Mouse (Mus musculus): ENCODE data around the gene Olfr312. TPM values are rescaled to one million over a fixed set of nuclear protein-coding genes. Genes with fewer than 3 reads are reported as not detected.
A peak's percentile ranks its signal among the peaks of the same experiment; 100 is the strongest.
"Not testable (repeated sequence)": the region's sequence is repeated elsewhere in the genome, so short reads cannot be mapped to it uniquely, and the experiment has no call there.

Gene Olfr312
- total RNA-seq (2021), result not detected

DNA sequence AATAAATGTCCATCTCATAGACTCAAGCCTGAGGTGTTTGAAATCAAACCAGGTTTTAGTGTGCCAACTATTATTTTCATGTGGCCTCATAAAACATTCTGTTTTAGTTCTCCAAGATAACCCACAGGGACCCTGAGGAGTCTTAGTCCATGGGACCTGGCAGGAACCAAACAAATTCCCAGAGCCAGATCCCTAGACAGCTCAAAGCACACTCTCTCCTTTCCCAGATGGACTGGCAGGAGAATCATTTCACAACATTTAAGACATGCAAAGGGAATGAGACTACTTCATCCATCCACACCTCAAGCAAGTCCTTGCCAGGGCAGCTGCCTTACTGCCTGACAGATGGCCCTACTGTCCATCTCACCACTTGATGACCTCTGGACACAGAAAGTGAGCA is at the start of gene Olfr312:
Gene Olfr312 (plus strand): TSS at position 301 of the 400 bp plus-strand sequence.
- DNase-seq, result not testable (repeated sequence)

DNA sequence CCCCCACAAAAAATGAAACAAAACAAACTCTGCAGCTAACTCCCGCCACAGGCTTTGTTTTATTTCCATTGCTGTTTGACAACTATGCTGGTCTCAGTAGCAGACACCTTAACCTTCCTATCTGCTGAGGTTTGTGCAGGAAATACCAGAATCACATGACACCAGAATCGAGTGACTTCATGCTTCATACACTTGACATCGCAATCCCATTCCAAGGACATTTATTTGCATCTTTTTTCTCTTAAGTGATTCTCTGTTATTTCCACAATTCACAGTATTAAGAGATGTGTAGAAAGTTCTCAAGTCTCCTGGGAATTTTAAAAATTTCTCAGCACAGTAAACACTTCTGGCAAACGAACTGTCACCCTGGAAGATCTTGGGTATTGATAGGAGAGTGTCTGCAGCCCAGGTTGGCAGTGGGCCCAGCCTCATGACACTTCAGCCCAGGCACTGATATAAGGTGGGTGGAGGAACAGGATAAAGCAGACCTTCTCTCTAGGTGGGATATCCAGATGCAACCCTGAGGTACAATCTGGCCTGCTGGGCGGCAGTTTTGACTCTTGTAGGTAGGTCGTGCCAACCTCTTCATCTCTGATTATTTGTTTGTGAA is 46.5 kb upstream of the Olfr312 start, which contains the start of gene Olfr314:
Gene Olfr314 (plus strand): TSS at position 473 of the 610 bp plus-strand sequence.
- no peak for DNase-seq

DNA sequence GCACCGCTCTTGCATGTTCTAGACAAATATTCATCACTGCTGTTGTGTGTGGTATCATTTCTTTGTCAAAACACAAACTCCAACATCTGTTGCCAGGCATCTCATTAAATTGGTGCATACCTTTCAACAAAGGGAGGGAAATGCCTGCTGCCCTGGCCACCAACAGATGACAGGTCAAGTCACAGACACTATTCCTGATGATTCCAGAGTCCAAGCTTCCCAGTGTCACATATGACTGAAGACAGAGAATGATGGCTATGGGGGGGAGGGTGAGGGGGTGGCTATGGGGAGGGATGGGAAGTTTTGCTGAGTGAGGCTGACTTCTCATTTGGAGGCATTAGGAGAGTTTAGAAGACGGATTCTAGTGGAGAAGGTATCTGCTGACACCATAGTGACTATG is 44.9 kb upstream of the Olfr312 start:
- no peak for DNase-seq

DNA sequence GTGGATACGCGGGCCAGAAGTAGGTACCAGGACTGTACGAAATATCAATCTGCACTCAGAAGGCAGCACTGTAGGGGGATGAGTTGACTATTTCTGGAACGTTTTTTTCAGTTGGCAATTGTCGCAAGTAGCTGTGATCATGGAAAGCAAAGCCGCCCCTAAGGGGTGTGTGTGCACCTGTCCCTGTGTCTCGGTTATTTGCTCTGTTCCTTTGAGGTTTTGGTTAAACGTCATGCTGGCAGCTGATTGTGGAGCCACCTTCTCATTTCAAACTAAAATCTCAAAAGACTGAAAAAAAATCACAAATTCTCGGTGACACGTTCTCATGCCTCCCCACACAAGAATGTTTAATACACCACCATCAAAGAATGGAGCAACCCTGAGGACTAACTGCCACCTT is 41.4 kb upstream of the Olfr312 start:
- DNase-seq, result no peak

DNA sequence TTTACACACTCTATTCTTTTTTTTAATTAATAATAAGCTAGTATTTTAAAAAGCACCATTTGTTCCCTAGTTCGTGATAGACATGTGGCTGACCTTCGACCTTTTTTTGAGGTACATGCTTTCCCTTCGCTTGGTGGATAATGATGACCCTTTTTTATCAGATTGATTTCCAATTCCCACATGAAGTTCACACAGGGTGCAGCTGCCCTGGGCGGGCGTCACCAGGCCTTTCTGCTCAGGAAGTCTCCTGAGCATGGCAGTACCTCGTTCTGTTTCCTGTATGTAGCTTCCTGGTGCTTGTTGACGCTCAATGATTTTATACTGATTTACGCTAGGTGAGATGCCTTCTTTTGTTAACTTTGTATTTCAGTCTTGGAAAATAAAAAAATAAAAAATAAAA is 40.7 kb upstream of the Olfr312 start:
- no peak for DNase-seq

DNA sequence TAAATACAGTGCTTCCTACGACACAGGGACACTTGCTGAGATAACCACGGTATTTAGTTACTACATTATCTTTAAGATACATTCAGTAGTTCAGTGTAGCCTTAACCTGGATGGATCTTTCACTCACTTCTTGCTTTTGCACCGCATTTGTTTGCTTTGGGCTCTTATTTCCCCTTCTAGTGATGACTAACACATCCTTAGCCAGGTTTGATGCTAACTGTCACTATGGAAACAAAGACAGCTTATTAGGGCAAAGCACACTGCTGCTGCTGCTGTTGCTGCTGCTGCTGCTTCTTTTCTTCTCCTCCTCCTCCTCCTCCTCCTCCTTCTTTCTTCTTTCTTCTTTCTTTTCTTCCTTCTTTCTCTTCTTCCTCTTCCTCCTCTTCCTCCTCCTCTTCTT is 39.5 kb upstream of the Olfr312 start:
- DNase-seq, result no peak

DNA sequence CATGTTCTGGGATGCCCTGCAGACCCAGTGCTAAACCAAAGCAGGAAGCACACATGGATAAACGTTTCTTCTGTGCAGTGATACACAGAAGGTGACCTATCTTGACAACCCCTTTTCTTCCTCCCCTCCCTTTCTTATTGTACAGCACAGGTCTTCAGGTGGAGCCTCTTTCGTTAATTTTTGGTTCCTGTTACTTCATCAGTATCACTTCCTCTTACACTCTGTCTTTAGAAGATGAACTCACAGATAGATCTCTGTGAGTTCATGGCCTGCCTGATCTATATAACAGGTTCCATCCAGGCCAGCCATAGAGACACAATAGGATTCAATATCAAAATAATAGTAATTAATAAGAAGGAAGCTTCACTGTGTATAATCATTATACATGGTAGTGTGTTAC is 39.0 kb upstream of the Olfr312 start:
- DNase-seq, result no peak

DNA sequence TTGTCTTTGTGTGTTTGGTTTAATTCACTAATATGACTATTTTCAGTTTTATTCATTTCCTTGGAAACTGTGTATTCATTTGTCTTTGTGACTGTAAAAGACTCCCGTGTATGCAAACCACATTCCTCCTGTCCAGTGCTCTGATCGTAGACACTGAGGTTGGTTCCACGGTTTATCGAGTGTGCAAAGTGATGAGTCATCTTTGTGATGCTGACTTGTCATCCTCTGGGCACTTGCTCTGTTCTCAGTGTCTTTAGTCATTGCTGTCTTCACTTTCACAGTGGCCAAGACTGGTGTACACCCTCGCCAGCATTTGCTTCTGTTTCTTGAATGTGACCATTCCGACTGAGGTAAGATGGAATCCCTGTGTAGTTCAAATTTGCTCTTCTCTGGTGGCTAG is 38.4 kb upstream of the Olfr312 start:
- DNase-seq, result no peak

DNA sequence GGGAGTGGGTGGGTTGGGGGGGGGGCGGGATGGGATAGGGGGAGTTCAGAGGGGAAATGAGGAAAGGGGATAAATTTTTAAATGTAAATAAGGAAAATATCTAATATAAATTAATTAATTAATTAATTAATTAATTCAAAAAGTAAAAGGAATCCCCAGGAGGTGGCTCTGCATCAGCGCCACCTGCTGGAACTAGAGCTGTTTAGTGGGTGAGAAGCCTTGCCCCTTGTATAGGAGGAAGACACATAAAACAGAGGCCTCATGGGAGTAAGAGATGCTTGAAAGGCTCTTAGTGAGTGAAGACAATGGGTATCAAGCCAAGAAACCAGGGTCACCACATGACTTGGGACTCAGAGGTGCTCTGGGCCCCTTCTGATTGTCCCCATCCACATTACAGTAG is 33.2 kb upstream of the Olfr312 start:
- no peak for DNase-seq

DNA sequence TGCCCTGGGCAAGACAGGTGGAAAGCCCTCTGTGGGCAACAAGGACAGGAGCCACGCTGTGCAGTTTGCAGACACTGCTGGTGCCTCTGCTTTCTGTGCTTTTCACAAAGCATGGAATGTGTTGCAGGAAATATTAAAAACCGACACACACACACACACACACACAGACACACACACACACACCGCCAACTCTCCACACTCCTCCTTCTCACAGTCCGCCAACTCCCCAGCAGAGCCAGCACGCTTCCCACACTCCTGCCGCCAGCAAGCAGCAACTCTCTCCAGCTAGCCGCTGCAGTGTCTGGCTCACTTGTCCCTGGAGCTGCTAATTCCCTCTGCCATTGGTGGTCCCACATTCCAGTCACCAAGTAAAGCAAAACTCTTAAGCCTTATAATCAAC is 32.2 kb upstream of the Olfr312 start:
- DNase-seq, result peak; percentile 9

DNA sequence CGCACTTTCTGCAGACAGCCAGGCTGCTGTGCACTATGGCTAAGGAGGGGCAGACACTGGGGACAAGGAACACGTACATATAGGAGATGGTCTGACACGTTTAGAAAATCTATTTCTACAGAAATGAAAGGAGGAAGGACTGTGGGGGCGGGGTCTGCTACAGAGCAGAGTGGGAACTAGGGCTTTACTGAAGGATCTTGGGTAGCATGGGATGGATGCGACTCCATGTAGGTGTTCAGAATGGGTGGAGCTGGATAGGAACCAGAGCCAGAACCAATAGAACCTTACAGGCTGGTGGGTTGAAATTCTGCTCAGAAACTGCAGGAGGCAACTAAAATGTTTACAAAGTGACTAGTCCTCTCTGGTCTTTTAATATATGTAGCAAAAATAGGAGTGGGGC is 29.3 kb upstream of the Olfr312 start:
- DNase-seq, result no peak

DNA sequence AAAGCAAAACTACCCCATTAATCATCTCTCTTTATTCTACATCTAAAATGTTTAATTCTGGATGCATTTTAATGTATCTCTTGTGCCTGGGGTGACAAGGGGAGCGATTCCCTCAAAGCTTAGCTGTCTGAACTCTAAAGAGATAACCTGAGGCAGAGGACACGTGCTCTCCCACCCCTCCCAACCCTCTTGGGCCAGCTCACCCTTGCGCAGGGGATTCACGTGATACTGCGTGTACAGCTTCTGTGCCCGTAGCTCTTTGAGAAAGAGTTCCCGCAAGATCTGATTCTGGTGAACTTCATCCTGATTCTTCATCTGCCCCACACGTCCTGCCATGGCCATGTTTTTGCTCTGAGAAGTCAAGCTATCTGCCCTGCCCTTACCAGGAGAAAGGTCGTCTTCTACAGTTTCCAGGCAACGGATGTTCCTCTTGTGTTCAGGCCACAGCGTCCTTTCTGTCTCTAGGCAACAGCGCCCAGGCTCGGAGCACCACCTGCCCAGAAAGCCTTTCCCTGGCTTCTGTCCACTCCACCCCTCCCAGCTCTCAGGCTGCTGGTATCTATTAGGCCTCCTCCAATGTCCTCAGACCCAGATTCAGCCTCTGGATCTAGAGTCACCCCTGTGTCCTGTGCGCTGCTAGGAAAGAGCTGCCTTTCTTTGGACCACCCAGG is 27.3 kb upstream of the Olfr312 start, which contains the start of gene Fam183b:
Gene Fam183b (minus strand): TSS at position 403 of the 671 bp plus-strand sequence.
- DNase-seq, result peak; percentile 18

DNA sequence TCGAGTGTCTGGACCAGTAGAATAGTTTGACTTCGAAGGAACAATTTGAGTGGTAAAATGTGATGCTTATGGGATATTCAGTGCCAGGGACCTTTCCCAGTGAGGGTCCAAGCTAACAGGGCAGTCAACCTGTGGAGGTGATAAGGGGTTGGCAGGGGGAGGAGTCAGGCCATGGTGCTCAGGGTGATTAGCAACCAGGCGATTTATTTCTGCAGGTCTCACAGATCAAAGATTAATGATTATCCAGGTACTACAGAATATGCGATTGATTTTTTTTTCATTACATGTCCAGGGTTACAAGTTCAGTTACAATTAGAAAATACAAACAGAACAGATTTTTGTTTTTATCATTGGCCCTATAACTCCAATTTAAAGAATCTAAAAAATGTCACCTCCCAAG is 25.2 kb upstream of the Olfr312 start:
- DNase-seq, result no peak

DNA sequence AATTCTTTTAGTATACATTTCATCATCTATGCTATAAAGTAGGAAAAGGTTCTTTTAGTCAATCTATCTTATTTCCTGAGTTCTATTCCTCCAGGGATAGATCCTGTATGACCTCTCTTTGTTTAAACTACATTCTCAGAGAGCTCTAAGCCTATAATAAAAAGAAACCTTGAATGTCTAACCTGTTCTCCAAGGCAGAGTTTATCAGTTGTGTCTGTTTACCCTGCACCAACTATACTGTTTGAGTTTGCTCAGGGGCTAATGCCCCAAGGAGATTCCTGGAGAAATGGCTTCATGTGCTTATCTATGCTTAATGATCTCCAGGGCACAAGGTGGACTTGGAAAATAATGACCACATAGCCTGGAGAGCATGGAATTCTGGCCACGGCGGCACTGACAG is 24.6 kb upstream of the Olfr312 start:
- DNase-seq, result no peak

DNA sequence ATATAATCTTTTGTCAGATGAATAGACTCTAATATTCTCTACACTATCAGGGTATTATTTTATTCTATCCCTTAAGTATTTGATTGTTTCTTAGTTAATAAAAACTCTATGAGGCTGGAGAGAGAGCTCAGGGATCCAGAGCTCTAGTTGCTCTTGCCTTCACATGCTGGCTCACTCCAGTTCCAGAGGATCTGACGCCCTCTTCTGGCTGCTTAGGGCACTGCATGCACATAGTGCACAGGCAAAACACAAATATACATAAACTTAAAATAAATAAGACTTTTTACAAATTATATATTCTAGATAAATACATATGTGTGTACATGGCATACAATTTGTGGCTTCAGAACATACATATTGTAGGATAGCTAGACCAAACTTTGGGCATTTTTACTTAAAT is 17.0 kb upstream of the Olfr312 start:
- DNase-seq, result no peak

DNA sequence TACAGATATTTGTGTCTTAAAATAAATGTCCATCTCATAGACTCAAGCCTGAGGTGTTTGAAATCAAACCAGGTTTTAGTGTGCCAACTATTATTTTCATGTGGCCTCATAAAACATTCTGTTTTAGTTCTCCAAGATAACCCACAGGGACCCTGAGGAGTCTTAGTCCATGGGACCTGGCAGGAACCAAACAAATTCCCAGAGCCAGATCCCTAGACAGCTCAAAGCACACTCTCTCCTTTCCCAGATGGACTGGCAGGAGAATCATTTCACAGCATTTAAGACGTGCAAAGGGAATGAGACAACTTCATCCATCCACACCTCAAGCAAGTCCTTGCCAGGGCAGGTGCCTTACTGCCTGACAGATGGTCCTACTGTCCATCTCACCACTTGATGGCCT is 14.3 kb upstream of the Olfr312 start, which contains the start of gene Olfr313:
Gene Olfr313 (plus strand): TSS at position 301 of the 400 bp plus-strand sequence.
- DNase-seq, result not testable (repeated sequence)

DNA sequence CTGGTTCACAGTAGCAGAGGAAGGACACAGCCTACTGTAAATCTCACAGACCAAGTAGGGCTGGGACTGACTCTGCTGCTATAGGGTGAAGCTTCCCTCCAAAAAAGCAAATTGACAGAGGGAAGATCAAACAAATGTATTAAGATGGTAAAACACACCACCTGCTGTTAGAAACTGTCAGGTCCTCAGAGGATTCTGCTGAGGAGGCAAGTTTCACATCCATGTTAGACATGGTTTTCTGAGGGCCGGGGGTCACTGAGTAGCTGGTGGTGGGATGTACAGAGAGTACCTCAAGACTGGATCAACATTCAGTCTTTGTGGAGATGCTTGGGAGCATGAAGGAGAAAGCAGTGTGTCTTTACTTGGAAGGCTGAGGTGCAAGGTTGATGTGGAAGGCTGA is 13.4 kb upstream of the Olfr312 start:
- no peak for DNase-seq

DNA sequence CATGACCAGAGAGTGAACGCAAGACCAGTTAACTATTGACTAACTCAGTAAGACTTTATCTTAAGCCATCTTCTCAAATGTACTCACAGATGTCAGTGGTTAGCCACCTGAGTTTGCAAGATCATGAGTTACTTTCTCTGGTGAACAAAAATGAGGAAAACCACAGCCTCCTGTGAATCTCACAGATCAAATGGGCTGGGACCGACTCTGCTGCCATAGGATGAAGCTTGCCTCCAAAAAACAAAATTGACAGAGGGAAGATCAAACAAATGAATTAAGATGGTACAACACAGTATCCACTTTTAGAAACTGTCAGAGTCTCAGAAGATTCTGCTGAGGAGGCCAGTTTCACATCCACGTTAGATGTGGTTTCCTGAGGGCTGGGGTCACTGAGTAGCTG is 727 bp downstream of the Olfr312 start:
- no peak for DNase-seq

DNA sequence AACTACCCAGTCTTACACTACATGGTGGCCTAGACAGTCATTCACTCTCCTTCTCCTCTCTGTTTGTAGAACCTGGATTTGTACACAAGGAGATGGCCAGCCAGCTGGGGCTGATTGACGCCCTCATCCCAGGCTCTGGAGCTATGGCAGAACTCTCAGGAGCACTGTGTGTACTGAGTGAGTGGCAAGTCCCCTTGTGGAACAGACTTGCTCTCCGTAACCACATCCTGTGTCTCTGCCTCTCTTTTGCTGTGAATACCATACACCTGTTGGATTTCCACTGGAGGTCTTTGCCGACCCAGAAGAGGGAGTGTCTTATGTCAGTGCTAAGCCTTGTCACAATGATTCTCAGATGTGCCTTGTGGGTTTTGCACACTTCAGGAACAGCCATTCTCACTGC is 3.5 kb downstream of the Olfr312 start:
- DNase-seq, result not testable (repeated sequence)

DNA sequence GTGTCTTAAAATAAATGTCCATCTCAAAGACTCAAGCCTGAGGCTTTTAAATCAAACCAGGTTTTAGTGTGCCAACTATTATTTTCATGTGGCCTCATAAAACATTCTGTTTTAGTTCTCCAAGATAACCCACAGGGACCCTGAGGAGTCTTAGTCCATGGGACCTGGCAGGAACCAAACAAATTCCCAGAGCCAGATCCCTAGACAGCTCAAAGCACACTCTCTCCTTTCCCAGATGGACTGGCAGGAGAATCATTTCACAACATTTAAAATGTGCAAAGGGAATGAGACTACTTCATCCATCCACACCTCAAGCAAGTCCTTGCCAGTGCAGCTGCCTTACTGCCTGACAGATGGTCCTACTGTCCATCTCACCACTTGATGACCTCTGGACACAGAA is 9.9 kb downstream of the Olfr312 start, which contains the start of gene Olfr311:
Gene Olfr311 (plus strand): TSS at position 301 of the 400 bp plus-strand sequence.
- DNase-seq, result not testable (repeated sequence)

DNA sequence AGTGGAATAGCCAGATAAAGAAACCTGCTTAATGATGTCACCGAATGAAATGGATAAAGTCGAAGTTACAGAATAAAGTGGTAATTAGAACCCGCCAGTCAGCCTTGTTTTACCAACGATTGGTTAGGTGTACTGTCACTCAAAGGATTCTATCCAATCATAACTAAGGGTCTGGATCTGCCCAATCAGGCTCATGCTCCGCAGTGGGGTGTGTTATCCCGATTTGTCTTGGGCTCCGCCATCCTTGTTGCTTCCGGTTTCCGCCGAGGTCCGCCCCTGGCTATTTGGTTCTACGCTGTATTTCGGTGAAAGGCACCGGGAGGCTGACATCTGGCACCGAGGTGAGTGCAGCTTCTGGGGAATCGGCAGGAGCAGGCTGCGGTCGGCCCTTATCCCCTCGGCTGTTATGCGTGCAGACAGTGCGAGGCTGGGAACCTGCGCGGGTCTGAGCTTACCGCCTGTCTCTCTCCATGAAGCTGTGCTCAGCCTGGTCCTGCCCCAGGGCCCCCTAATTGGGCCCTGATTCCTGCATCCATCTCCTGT is 18.0 kb downstream of the Olfr312 start, which contains the start of gene Gm12258:
Gene Gm12258 (plus strand): TSS at position 240 of the 543 bp plus-strand sequence.
- peak; percentile 85 for DNase-seq

DNA sequence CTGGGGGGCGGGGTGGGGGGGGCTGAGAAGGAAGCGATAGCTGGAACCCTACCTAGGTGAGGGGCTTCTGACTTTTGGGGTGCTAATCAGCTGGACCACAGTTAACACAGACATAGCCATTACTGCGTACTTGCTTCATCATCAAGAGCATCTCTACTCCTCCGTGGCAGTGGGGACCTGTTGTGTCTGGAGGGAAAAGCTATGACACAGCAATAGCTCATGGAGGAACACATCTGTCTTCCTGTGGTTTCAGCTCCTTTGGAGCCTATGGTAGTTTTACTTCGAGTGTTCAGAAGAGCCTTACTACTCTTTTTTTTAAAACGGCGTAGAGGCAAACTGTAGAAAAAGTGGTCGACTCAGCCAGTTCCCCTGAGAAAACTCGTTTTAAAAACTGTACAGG is 18.6 kb downstream of the Olfr312 start:
- DNase-seq, result no peak

DNA sequence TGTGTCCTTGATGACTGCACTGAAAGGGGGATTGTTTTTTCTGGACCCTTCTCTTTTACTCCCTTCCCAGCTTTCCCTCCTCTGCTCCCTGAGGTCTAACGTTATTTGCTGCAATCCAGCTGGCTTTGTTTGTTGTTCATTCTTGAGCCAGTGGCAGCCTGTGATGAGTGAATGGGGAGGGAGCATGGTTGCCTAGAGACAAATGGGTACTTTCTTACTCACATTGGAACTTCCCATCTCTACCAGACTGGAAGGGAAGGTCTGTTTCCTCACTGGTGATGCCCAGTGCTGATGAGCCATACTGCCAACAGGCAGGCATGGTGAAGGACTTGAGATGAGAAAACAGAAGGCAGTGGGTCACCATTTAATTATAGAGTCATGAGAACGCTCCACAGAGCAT is 20.7 kb downstream of the Olfr312 start:
- no peak for DNase-seq

DNA sequence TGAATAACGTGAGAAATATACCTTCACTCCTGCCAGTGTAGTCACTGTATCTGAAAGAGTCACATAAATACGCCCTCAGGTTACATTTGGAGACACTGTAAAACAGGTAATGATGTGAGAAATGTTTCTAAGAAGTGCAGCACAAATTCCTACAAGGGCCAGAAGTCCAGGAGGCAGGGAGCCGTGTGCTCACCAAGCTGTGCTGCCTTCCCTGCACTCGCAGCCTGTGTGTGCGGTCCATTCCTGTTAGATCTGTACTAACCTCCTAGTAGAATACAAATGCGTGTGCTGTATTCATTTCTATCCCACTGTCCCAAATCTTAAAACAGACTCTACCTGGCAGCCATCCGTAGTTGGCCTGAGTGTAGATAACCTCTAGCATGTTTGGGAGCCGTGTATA is 31.7 kb downstream of the Olfr312 start:
- DNase-seq, result no peak

All from heart, postnatal 4 days (tissue).